Mouse (Mus musculus): Measurements from ENCODE around the gene Gm14597.

- no peak for TF ChIP-seq CTCF (conservative IDR thresholded peaks at IDR 0.05; ENCODE audit: low read length)
- TF ChIP-seq NANOG (IDR thresholded peaks at IDR 0.05; ENCODE audit: borderline replicate concordance, low read length) = no peak
These were observed 29.5 kb downstream of the Gm14597 start for GRCm38 (mm10) chrX:53579311-53579710.
